Mouse (Mus musculus) urinary bladder, postnatal 10 days (tissue): ENCODE data around the gene Exoc6.
"Not testable (repeated sequence)": the region's sequence is repeated elsewhere in the genome, so short reads cannot be mapped to it uniquely, and the experiment has no call there.

Experiments used
- DNase-seq: peaks from one replicate; pipeline ENCODE4 v3.0.0; 2022; ENCODE audit warnings: low spot score

The Exoc6 gene

DNA sequence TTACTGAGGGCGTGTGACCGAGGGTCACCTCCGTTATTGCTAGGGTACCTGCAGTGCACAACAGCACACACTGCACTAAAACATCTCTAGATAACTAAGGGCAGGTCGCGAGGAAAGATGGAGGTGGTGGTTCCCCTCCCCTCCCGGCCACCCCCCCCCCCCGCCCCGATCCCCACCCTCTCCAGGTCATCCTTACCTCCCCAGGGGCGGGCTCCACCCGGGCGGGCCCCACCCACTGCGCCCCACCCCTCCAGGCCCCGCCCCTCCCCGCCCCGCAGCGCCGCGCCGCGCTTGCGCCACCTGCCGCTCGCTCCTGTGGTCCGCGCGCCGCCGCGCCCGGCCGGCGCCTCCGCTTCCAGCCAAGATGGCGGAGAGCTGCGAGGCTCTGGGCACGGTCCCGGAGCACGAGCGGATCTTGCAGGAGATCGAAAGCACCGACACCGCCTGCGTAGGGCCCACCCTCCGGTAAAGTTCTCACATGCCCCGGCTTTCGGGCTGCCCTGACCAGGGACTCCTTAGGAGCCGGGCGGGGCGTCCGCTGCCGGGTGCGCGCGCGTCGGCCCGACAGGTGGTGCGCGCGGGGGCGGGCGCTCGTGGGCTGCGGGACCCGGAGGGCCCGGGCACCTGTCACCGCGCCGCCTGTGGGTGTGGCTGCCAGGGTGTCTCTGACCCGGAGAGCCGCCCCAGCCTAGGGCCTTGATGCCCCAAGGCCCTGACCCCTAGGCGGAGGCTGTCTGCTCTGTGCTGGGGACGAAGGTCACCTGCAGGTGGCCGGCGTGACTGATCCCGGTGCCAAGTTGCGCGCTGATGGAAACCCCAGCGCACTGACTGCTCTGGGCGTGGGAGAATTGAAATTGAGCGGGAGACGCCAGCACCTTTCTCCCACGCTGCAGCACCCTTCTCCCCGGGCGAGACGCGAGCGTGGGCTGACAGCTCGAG is at the start of gene Exoc6:
Gene Exoc6 (plus strand): TSS at position 318 of the 939 bp plus-strand sequence.
- DNase-seq = no peak

DNA sequence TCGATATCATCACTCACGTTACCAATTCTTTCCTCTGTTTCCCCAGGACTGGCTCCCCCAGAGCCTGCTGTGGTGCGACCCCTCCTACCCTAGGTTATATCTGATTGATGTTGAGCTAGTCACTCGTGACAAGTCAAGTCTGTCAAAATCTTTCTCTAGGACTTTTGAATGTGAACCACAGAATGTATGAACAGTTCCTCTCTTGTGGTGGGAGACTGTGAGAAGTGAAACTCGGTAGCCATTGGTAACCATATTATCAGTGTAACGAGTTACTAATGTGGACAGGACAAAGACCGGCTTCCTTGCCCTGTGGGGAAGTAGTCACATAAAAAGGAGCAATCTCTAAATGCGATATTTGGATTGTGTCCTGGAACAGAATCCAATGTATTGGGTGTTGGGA is 47.2 kb upstream of the Exoc6 start:
- no peak for DNase-seq

DNA sequence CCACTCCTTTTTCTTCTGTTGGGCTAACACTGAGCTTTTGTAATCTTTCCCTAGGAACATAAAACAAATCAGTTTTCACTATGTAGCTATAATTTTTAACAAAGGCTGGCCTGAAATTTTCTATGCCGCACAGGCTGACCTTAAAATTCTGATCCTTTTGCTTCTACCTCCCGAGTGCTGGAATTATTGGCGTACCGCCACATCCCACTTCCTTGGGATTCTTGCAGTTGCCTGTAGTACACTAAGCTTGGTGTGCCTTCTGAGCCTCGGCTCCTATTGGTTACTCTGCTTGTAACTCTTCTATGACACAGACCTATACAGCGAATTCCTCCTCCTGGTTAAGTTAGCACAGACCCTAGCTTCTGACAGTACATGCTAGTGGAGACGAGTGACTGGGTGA is 44.2 kb upstream of the Exoc6 start:
- no peak for DNase-seq

DNA sequence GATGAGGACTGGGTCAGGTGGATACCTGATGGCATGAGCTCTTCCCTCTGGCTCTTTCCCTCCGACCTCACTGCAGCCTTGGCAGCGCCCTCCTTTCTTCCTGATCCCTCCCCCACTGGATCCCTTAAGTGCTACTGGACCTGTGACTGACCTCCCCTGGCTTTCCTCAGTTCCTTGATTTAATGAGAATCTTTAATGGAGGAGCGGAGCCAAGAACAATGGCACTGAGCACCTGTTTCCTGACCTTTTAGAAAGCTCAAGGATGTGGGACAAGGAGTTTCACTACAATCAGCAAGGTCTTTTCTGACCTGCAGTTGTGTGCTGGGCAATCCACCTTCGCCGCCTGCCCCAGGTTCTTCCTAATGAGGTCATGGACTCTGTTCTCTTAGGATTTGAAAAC is 43.6 kb upstream of the Exoc6 start:
- no peak for DNase-seq

DNA sequence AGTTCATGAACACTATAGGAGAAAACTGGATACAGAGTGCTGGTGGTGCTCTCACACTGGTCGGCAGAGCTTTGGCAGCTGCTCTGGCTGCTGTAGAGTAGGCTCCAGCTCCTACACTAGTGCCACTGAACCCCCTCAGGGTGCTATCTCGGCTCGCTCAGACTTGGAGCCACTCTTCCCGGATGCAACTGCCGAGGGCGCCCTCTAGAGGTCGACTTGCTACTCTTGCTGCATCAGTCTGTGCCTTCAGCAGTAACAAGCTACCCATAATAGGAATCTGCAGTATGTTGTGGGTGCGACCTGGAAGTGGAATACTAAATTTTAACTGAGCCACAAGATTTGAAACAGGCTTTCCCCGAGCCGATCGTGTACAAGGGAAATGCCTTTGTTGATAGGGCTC is 40.5 kb upstream of the Exoc6 start:
- DNase-seq = peak; percentile 36

DNA sequence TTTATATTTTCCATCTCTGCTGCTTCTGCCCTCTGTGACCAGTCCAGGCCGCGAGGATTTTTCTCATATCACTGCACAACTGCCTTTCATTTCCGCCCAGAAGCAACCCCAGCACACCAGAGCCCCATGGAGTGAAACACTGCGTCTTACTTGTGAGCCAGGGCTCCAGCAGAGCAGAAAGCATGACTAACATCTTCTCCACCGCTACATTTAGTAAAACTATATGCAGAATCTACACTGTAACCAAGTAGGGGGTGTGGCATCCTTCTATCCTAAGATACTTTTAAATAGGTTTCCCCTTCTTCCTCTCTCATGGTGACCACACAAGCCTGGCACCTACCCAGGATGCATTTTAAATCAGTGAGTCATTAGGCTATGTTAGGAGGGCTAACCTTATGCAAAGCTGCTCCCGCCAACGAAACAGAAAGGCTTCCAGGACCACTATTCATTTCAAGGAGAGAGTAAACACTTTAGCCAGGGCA is 35.4 kb upstream of the Exoc6 start:
- no peak for DNase-seq

DNA sequence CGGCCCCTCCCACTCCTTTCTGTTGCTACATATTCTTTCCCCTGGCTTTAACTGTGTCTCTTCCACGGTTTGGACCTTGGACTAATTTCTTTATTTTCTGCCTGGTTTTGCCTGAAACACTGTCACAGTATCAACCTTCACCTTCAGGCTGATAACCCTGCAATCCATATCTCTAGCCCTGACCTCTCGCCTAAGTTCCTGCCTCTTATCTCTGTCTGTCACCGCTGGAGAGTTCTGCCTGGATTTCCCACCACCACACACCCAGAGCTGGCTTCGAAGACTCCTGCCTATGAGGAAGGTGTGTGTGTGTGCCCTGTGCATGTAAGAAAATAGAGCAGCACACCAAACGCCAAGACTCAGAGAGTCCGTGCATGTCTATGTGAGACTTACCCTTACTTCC is 32.8 kb upstream of the Exoc6 start:
- no peak for DNase-seq

DNA sequence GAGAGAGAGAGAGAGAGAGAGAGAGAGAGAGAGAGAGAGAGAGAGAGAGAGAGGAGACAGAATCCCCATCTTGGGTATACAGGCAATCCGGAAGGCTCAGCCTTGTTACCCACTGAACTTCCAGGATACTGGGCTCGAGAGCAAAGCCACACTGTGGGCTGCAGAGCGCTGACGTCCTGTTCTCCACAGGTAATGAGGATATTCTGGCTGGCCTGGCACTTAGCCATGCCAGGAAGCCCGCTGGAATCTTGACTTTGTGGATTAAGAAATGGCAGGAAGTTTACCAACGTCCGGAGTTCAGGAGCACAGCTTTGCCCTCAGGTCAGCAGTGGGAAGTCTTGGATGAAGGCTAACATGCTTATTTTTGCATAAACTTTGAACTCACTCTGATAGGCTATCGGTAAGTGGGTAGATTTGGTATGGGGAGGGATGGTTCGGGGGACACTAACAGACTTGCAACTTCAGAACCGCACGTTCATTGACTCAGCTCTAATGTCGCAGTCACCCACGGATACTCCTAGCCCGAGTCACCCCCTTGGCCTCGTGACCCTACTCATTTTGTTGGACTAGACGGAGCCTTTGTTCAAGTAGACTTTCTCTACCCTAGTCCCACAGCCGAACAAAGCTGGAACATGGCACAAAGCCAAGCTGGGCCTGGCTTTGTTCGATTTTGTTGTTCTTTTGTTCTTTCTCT is 29.3 kb upstream of the Exoc6 start:
- DNase-seq = no peak

DNA sequence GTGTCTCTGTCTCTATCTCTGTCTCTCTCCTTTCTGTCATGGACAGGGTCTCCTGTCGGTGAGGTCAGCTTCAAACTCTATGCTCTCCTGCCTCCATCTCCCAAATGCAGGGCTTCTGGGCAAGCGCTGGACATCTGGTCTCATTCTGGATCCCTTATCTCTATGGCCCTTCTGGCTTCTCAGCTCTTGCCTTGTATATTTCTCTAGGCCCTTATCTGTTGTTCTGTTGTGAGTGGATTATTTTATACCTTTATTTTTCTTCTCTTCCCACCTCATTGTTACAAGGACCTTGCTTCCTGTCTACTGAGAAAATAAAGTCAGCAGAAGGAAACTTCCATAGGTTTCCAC is 28.8 kb upstream of the Exoc6 start:
- DNase-seq = no peak

DNA sequence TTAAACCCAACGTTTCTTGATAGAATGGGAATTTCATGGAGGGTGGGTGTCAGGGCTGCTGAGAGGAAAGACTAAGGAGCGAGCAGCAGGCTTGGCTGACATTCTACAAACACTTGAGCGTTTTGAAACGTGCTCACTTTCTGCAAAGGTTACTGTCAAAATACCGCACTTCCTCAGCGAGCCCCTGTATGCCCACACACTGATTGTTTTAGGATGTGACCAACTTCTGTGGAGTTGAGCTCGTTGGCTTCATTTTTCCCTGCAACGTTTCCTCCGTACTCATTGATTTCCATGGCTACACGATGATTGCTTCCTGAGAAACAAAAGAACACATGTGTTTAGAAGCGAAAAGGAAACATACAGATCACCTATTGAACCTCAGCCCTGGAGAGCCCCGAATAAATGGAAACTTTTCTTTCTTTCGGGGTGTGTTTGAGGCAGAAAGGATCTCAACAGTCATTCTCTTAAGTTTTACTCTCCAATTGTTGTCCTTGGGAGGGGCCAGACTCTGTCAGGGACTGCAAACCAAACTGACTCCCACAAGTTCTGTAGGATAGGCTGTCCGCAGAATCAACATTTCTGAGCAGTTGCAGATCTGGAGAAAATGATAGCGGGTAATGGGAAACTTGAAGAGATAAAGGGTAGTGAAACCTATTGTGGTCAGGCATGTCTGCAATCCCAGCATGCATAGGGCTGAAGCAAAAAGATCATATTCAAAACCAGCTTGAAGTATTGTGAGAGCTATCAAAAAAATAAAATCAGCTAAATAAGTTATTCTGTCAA is 26.7 kb upstream of the Exoc6 start:
- no peak for DNase-seq

DNA sequence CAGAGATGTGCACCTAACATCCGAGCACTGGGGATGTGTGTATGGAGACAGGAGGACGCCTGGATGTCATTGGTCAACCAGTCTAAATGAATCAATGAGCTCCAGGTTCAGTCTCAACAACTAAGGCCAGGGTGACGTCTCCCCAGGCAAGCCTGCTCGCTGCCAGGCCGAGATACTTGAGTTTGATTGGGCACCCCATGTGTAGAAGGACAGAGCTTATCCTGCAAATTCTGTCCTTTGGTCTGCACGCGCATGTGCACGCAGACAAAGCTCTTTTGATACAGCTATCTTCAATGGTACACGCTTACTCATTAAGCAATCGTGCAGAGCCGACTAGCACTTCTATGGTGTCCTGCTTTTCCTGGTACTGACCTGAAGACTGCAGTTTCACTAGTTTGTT is 24.3 kb upstream of the Exoc6 start:
- no peak for DNase-seq

DNA sequence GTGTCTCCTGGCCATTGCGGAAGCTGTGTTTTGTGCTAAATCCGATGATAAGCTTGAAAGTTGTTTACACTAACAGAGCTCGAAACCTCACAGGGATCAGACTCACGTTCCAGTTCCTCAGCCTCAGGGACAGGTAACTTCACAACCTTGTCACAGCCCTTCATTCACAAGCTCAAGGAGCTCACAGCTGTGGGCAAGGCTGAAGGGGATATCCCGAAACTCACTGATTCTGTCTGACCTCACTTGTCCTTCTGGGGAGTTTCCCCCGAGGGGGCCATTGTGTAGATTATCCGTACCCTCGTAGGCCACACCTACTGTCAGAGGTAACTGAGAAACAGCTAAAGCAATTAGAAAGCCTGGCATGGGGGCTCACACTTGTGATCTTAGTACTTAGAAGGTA is 23.4 kb upstream of the Exoc6 start:
- no peak for DNase-seq

DNA sequence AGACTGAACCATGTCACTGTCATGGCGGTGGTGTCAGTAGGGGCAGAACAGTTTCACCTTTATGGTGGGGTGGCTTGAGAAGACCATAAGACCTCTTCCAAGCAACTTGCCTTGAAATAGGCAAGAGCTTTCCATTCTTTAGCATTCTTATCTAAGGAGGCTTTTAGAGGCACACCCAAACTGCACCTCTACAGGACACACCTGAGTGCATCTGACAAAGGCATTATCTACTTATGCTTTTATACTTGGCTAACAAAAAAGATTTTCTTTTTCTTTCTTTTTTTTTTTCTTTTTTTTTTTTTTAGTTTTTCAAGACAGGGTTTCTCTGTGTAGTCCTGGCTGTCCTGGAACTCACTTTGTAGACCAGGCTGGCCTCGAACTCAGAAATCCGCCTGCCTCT is 22.5 kb upstream of the Exoc6 start:
- not testable (repeated sequence) for DNase-seq

DNA sequence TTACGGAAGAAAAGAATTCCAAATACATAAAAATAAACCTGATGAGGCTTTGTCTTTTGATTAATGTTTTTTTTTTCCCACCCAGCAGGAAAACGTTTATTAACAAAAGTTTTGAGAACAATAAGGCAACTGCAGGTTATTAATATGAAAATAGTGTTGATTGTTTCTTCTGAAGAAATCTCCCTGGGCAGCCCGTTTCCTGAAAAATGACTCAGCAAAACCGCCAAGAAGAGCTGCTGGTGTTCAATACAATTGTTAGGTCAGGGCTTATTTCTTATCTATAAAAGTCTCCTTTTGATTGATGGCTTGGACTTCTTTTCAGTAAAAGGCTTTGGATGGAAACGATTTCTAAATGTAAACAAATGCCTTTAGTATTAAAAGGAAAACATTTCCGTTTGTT is 21.6 kb upstream of the Exoc6 start:
- DNase-seq = no peak

DNA sequence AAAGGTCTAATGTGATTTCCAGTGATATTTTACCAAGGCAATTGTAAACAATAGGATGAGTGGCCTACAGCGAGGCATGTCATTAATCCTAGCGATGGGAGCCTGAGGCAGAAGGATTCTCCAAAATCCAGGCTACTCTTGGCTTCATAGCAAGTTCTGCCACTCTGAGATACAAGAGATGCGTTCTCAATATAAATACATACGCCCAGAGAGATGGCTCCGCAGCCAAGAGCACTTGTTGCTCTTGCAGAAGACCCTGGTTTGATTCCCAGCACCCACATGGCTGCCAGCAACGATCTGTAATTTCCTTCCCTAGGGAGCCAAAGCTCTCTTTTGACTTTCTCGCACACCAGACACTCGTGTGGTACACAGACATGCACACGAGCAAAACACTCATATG is 20.9 kb upstream of the Exoc6 start:
- DNase-seq = no peak

DNA sequence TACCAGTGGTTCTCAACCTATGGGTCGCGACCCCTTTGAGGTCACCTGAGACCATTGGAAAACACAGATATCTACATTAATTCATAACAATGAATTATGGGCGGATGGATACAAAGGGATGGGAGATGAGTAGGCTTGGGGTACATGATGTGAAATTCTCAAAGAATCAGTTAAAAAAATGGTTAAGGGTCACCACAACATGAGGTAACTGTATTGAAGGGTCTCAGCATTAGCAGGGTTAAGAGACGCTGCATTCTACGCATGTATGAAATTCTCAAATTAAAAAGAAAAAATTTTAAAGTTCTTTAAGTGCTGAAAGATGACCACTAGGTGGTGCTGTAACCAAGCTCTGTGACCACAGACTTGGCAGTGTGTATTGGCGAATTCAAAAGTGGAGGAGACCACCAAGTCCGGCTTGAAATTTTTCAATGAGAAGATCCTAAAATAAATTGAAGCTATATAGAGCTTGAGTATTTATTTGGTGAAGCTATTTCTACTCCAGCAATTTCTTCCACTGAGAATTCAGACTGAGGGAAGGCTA is 20.2 kb upstream of the Exoc6 start:
- DNase-seq = no peak

DNA sequence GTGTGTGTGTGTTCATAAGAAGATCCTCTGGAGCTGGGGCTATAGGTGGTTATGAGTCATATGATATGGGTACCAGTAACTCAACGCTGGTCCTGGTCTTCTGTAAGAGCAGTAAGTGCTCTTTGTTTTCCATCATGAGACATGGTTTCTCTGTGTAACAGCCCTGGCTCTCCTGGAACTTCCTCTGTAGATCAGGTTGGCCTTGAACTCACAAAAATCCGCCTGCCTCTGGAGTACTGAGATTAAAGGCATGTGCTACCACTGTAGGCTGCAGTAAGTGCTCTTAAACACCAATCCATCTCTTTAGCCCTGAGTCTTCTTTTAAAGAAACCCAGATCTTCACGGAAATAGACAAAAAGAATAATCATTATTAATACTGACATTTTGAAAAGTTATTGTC is 19.6 kb upstream of the Exoc6 start:
- DNase-seq = no peak

DNA sequence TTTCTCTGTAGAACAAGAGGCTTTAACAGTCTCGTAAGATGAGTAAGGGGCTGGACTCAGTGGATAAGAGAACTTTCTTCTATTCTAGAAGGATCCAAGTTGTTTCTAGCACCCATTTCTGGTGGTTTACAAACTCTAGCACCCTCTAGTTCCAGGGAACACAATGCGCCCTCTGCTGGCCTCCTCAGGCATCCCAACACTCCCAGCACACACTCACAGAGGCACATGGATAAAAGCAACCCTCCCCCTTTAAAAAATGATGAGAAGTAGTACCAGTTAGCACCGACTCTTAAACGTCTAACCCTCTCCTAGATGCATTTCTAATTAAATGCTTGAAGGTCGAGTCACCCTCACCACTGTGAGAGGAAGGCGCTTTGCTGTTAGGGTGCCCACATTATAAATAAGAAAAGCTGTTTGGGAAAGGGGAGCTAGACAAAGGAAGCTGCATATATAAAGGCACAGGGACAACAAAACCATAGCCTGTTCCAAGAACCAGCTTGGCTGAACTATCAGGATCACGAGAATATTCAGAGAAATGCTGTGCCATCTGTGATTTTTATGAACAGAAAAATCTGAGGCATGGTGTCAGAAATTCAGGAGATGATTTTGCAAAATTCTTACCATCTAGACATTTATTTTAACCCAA is 18.9 kb upstream of the Exoc6 start:
- no peak for DNase-seq

DNA sequence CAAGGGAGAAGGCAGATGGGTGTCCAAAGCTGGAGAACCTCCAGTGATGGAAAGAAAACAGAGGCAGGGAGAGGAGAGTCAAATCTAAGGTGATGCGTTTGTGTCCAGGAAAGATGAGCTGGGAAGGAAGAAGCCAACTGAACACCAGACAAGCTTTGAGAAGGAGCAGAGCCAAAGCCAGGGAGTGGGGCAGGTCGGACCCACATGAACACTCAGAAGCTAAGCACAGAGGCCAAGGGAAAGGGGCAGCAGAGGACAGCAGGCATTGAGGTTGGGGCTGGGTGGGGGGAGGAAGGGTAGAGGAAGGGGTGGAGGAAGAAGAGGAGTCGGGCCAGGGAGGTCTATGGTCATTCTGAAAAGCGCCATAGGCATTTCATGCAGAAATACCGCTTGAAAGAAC is 17.0 kb upstream of the Exoc6 start:
- DNase-seq = no peak

DNA sequence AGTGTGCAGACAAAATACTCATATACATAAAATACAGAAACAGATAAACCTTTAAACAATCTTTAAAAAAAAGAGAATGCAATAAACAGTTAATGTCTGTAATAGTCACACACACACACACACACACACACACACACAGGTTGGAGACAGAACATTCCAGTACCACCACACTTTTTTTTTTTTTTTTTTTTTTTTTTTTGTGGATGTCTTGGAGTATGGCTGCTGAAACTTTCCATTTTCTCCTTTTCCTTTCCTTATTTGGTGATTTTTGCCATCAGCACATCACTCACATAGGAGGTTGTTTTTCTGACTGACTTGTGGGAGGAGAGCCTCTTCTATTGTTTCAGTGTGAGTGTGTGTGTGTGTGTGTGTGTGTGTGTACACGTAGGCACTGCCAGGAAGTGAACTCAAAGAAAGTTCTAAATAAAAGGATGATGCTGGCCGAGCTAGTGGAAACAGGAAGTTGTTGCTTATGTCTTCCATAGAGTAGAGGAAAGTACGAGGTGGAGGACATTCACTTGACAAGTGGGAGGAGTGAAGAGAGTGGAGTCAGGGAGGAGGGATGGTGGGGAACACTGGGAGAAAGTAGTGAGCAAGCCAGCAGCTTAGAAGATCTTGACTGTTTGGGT is 15.4 kb upstream of the Exoc6 start:
- DNase-seq = no peak

DNA sequence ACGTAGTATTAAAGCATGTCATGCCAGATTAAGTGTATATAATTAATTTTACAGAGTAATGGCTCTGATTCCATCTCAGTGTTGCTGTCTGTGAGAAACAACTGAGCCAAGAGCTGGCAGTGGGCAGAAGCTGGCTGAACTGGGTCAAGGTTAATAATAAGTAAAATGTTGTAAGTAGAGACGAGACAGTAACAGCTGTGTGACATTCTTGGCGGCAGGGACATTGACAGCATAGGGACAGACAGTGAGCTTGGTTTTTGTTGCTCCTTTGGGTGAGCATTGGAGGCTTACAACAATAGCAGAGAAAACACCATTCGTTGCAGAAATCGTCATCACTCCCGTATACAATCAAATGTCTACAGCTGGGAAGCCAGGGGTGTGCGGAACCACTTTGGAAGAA is 13.8 kb upstream of the Exoc6 start:
- no peak for DNase-seq
